Mouse (Mus musculus): ENCODE measurements at regions not wholly inside any gene's neighbourhood (a gene's known extent, or its start where the extent isn't known, plus 50 kb on each side); places are given as distances from the start of the nearest gene placed in this dataset.

GRCm38 (mm10) chr8:101241854-101242253, 1543.6 kb downstream of the Cdh11 start:
- 91% methylated on average over 4 of the region's 4 CpGs for WGBS
- no peak for DNase-seq (ENCODE audit: low spot score)
- no peak overlapping the region for H3K4me3 ChIP-seq (ENCODE audit: low read depth, low read length)
- no peaks in the 10 kb centered on the region for H3K9me3 ChIP-seq (replicated peaks; ENCODE audit: control insufficient read depth, low read length)
- no peak overlapping the region for H3K9ac ChIP-seq (replicated peaks; ENCODE audit: low read length)
- no peak overlapping the region for H3K4me2 ChIP-seq (ENCODE audit: low read depth, low read length)
- no peaks in the 10 kb centered on the region for H3K27me3 ChIP-seq (ENCODE audit: control insufficient read depth, insufficient read depth, low read length)
- no peaks in the 10 kb centered on the region for H3K4me1 ChIP-seq (ENCODE audit: control insufficient read depth, insufficient read depth, low read length)
- no peak for ATAC-seq (replicated peaks; ENCODE audit: insufficient number of reproducible peaks, low FRiP score, low TSS enrichment, low read depth)
- no peak overlapping the region for H3K27ac ChIP-seq (replicated peaks; ENCODE audit: low read depth, low read length)
- no peaks in the 10 kb centered on the region for H3K36me3 ChIP-seq (replicated peaks; ENCODE audit: control insufficient read depth, insufficient read depth, low read depth, low read length)

GRCm38 (mm10) chr8:101197986-101198385, 1587.5 kb downstream of the Cdh11 start:
- H3K27ac ChIP-seq (replicated peaks; ENCODE audit: low read depth, low read length), result no peak overlapping the region
- H3K4me2 ChIP-seq (ENCODE audit: low read depth, low read length), result no peak overlapping the region
- no peaks in the 10 kb centered on the region for H3K4me1 ChIP-seq (ENCODE audit: control insufficient read depth, insufficient read depth, low read length)
- no peak overlapping the region for H3K4me3 ChIP-seq (ENCODE audit: low read depth, low read length)
- no peak overlapping the region for H3K9ac ChIP-seq (replicated peaks; ENCODE audit: low read length)
- H3K27me3 ChIP-seq (ENCODE audit: control insufficient read depth, insufficient read depth, low read length), result no peaks in the 10 kb centered on the region
- H3K9me3 ChIP-seq (replicated peaks; ENCODE audit: control insufficient read depth, low read length), result no peaks in the 10 kb centered on the region
- no peak for ATAC-seq (replicated peaks; ENCODE audit: insufficient number of reproducible peaks, low FRiP score, low TSS enrichment, low read depth)
- H3K36me3 ChIP-seq (replicated peaks; ENCODE audit: control insufficient read depth, insufficient read depth, low read depth, low read length), result no peaks in the 10 kb centered on the region
- no peak for DNase-seq (ENCODE audit: low spot score)
- WGBS, result 97% methylated on average over 1 of the region's 1 CpGs

DNA sequence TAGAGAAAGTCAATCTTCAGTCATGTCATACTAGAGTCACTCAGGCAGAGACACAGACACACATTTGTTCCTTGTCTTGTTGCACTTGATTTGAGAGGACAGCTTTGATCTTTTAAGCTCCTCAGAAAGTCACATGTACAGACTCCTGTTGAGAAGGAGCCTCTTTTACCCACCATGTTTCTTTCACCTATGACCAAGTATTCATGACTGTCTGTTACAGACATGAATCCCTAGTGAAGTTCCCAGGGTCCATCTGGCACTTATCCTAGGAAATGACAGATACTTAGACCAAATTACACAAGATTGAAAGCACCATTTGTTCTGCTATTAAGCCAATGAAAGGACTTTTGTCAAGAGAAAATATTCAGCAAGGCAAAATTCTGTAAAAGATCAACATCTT, 1588.7 kb downstream of the Cdh11 start:
- H3K27ac ChIP-seq (replicated peaks; ENCODE audit: low read depth, low read length), result no peak overlapping the region

GRCm38 (mm10) chr8:101188566-101188965, 1596.9 kb downstream of the Cdh11 start:
- Histone ChIP-seq H3K27ac (replicated peaks; ENCODE audit: low read depth, low read length) (no peak overlapping the region), H3K4me2 (ENCODE audit: low read depth, low read length) (no peak overlapping the region), H3K9me3 (replicated peaks; ENCODE audit: control insufficient read depth, low read length) (no peaks in the 10 kb centered on the region), H3K4me3 (ENCODE audit: low read depth, low read length) (no peak overlapping the region), H3K9ac (replicated peaks; ENCODE audit: low read length) (no peak overlapping the region), H3K27me3 (ENCODE audit: control insufficient read depth, insufficient read depth, low read length) (no peaks in the 10 kb centered on the region), H3K4me1 (ENCODE audit: control insufficient read depth, insufficient read depth, low read length) (no peaks in the 10 kb centered on the region), H3K36me3 (replicated peaks; ENCODE audit: control insufficient read depth, insufficient read depth, low read depth, low read length) (no peaks in the 10 kb centered on the region)
- DNase-seq (ENCODE audit: low spot score) (no peak), ATAC-seq (replicated peaks; ENCODE audit: insufficient number of reproducible peaks, low FRiP score, low TSS enrichment, low read depth) (no peak)

More for the DNA sequence above, 1588.7 kb downstream of the Cdh11 start:
- Histone ChIP-seq H3K9ac (replicated peaks; ENCODE audit: low read length) (no peak overlapping the region), H3K27me3 (ENCODE audit: control insufficient read depth, insufficient read depth, low read length) (no peaks in the 10 kb centered on the region), H3K4me2 (ENCODE audit: low read depth, low read length) (no peak overlapping the region), H3K36me3 (replicated peaks; ENCODE audit: control insufficient read depth, insufficient read depth, low read depth, low read length) (no peaks in the 10 kb centered on the region), H3K4me3 (ENCODE audit: low read depth, low read length) (no peak overlapping the region), H3K9me3 (replicated peaks; ENCODE audit: control insufficient read depth, low read length) (no peaks in the 10 kb centered on the region), H3K4me1 (ENCODE audit: control insufficient read depth, insufficient read depth, low read length) (no peaks in the 10 kb centered on the region)
- ATAC-seq (replicated peaks; ENCODE audit: insufficient number of reproducible peaks, low FRiP score, low TSS enrichment, low read depth) (no peak), DNase-seq (ENCODE audit: low spot score) (no peak)

DNA sequence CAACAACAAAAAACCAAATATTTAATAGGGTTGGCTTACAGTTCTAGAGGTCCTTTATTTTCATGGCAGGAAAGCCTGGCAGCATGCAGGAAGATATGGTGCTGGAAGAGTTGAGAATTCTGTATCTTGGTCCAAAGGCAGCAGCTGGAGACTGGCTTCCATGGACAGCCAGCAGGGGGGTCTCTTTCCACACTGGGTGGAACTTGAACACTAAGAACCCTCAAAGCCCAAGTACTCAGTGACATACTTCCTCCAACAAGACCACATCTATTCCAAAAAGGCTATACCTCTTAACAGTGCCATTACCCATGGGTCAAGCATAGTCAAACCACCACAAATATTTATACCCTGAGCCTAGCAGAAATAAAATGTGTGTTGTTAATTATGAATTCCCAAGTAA, 1630.5 kb downstream of the Cdh11 start:
- Histone ChIP-seq H3K4me2 (ENCODE audit: low read depth, low read length) (no peak overlapping the region), H3K36me3 (replicated peaks; ENCODE audit: control insufficient read depth, insufficient read depth, low read depth, low read length) (no peaks in the 10 kb centered on the region), H3K9ac (replicated peaks; ENCODE audit: low read length) (no peak overlapping the region), H3K4me3 (ENCODE audit: low read depth, low read length) (no peak overlapping the region), H3K4me1 (ENCODE audit: control insufficient read depth, insufficient read depth, low read length) (no peaks in the 10 kb centered on the region), H3K27me3 (ENCODE audit: control insufficient read depth, insufficient read depth, low read length) (no peaks in the 10 kb centered on the region), H3K27ac (replicated peaks; ENCODE audit: low read depth, low read length) (no peak overlapping the region), H3K9me3 (replicated peaks; ENCODE audit: control insufficient read depth, low read length) (no peaks in the 10 kb centered on the region)
- DNase-seq (ENCODE audit: low spot score) (peak; percentile 33), ATAC-seq (replicated peaks; ENCODE audit: insufficient number of reproducible peaks, low FRiP score, low TSS enrichment, low read depth) (no peak)
